Mouse (Mus musculus) layer of hippocampus, postnatal 25 days (tissue): ENCODE measurements around the gene Sgca. TPM values are rescaled to one million over a fixed set of nuclear protein-coding genes. Genes with fewer than 3 reads are reported as not detected.

Experiments
- DNase-seq, 2 experiments: peaks; one replicate each; pipeline ENCODE4 v3.0.0; 2022; ENCODE audit warnings: mixed read lengths in 2 of 2, low spot score in 1 of 2; ENCODE audit errors: extremely low spot score in 1 of 2
- total RNA-seq, 2 experiments: library from RNA; stranded (reverse); gene quantifications; 2 replicates each; pipeline ENCODE4 v1.2.3; 2021

Sgca gene
- total RNA-seq, 2 experiments from 2014 or later: 0.44 to 0.45 TPM

- DNase-seq: no peak
Observed at GRCm38 (mm10) chr11:95002705-95003104, 26.6 kb upstream of the Sgca start.

GRCm38 (mm10) chr11:95001584-95002347, 25.6 kb upstream of the Sgca start:
- no peak for DNase-seq

DNA sequence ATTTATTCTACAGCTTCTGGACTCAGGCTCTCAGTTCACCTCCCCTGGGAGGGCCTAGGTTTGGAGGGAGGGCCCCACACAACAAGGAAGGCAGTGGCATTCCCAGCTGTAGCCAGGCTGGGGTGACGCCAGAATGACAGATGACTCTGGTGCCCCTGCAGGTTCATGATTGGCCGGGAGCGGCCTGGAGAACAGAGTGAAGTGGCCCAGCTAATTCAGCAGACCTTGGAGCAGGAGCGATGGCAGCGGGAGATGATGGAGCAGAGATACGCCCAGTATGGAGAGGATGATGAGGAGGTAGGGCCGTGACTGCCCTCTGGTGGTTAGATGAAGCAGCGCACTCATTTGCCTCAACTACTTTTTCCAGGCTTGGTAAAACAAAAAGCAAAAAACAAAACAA, 24.9 kb upstream of the Sgca start:
- DNase-seq: peak in 1 of 2 experiments; percentile 67

DNA sequence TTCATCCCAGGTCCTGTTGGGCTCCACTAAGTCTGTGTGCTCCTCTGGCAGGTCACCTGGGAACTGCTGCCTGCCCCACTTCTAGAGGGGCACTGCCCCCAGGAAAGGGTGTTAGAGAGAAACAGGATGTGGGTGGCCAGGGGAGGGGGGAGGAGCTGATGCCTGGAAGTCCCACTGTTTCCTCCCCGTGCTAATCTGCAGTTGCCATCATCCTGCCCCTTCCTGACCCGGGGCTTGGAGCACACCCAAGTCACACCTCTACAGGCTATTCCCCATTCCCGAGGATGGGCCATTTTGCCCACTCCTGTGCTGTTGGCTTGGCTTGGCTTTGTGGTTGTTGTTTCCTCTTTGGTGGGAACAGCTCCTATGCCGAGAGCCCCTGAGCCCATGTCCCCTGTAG, 24.4 kb upstream of the Sgca start:
- no peak for DNase-seq

- no peak for DNase-seq
Observed at GRCm38 (mm10) chr11:95000128-95000527, 24.0 kb upstream of the Sgca start.

- DNase-seq: peak in 1 of 2 experiments; percentile 68
Observed at GRCm38 (mm10) chr11:94998041-94998531, 22.0 kb upstream of the Sgca start.

- DNase-seq: no peak
Observed at GRCm38 (mm10) chr11:94997596-94997995, 21.5 kb upstream of the Sgca start.

DNA sequence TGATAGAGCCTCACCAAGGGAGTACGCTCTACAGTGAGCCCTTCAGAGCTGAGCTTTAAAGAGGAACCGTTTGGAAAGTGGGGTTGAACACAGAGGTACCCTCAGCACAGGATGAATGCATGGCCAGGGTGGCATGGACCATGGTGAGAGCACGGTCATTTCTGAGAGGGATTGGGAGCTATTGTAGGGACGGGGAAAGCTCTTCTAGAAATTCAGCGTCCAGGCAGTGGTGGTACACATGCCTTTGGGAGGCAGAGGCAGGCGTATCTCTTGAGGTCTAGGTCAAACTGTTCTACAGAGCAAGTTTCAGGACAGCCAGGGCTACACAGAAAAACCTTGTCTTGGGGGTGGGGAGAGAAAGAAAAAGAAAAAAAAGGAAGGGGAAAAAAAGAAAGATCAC, 20.9 kb upstream of the Sgca start:
- DNase-seq: no peak

DNA sequence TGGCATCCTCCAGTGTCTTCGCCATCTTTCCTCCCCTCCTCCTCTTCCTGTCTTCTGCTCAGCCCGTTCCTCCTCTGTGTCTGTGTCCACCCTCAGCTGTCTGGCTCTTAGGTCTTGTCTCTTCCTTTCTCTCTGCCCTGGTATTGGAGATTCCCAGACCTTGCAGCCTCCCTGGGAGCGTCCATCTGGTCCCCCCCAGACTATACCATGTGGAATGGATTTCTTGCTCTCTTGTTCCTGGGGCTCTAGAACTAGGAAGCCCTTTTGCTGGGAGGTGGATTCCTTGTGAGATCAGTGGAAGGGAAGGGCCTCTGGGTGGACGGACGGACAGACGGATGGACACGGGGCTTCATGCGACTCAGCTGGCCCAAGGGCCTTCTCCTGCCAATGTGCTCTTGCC, 20.0 kb upstream of the Sgca start:
- DNase-seq: no peak

DNA sequence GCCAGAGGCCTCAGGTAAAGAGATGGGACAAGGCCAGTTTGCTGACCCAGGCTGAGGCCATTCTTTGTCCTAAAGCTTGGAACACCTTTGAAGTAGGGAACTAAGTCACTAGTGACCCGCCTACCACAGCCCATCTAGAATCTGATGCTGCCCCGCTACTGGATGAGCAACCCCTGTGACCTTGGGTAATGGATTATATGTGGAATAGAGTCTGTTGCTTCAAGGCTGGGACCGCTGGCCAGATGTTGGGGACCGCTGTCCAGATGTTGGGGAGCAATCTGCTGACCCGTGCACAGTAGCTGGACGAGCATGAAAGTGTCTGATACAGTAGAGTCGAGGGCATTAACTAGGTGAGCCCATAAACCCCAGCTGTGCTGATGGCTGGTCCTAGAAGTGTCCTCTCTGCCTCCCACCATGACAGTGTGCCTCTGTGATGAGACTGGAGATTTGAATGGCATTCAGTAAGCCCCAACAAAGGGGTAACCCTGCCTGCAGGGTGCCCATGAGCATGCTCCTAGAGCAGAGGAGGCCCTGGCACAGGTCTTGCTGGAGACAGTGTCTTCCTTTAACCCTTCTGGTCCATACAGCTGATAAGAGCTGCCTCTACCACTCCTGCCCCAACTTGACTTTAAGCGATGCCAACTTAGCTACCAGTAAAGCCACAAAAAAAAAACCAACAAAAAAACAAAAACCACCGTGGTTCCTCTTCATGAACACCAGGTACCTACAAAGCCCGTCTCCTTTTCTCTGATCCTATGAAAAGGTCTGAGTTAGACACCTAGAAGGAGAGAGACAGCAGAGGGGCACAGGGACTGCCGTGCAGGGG, 19.0 kb upstream of the Sgca start:
- no peak for DNase-seq

DNA sequence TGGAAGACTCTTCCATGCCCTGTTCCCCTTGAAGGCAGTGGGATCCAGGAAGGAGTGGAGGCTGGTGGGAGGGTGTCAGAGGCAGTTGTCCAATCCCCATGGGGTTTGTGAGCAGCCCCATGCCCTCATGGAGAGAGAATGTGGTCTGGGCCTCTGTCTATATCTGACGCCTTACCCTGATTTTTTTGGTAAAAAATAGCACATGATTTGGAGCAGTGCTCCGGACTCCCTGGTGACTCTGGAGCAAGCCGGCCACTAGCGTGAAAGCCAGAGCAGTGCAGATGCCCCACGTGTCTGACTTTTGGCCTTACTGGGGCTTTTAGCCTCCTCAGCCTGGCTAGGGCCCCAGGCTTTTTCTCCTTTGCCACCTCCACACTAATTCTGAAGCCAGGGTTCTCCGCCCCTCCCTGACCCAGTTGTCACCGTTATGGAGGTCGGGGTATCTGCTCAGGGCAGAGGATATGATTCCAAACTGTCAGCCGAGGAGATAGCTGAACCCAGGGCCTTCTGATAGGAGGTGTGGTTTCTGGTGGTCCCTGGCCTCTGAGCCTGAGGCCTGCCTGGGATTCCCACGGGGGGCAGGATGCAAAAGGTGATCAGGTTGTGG, 18.2 kb upstream of the Sgca start:
- no peak for DNase-seq

DNA sequence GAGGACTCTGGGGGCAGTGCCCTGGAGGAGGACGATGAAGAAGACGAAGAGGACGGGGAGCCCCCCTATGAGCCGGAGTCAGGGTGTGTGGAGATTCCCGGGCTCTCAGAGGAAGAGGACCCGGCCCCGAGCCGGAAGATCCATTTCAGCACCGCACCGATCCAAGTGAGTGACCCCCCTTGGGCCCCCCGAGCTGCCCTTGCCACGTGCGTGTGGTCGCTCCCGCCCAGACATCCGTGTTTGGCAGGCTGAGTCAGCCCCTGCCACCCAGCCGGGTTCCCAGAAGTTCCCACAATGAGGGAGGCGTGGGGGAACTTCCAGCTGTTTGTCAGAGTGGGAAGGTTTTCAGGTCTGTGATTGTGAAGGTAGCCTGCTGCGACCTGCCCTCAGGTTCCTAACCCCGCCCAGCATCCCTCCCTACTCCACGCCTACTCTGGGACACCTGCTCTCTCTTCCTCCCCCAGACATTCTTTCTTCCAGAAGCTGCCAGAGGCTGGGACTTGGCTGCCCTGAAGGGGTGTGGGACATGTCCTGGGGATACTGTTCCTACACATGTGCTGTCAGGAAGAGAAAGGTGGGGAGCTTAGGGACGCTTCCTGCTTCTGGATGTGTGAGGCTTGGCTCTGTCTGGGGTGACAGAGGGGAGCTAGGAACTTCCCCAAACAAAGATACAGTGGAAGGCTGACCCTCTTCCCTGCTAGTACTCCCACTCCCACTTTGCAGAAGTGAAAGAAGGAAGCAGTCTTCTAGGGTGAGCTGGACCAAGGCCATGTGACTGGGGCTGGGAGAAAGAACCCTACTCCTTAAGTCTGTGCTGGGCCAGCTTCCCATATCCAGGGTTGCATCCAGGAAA, 16.9 kb upstream of the Sgca start:
- DNase-seq: peak in 1 of 2 experiments; percentile 26

- no peak for DNase-seq
Observed at GRCm38 (mm10) chr11:94992480-94992753, 16.3 kb upstream of the Sgca start.

DNA sequence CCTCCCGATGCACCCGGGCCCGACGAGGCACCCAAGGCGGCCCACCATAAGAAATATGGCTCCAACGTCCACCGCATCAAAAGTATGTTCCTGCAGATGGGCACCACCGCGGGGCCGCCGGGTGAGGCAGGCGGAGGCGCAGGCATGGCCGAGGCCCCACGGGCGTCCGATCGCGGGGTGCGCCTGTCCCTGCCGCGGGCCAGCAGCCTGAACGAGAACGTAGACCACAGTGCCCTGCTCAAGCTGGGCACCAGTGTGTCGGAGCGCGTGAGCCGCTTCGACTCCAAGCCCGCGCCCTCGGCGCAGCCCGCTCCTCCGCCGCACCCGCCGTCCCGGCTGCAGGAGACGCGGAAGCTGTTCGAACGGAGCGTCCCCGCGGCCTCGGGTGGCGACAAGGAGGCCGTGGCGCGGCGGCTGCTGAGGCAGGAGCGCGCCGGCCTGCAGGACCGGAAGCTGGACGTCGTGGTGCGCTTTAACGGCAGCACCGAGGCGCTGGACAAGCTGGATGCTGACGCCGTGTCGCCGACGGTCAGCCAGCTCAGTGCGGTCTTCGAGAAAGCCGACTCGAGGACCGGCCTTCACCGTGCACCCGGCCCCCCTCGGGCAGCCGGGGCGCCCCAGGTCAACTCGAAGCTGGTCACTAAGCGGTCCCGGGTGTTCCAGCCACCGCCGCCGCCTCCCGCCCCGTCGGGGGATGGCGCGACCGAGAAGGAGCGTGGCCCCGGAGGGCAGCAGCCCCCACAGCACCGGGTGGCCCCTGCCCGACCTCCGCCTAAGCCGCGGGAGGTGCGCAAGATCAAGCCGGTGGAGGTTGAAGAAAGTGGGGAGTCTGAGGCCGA, 15.7 kb upstream of the Sgca start:
- DNase-seq: no peak

GRCm38 (mm10) chr11:94990749-94991577, 14.8 kb upstream of the Sgca start, which contains the start of gene Ppp1r9b:
TSS of gene Ppp1r9b (plus strand) at chr11:94991035.
- peak; percentile 82 to 87 for DNase-seq

- DNase-seq: no peak
Observed at GRCm38 (mm10) chr11:94990102-94990748, 14.1 kb upstream of the Sgca start.

- DNase-seq: peak in 1 of 2 experiments; percentile 74
Observed at GRCm38 (mm10) chr11:94989562-94990017, 13.5 kb upstream of the Sgca start.
